Mouse (Mus musculus) cerebellum, adult 2 months (tissue): ENCODE data around the gene Lcn4. TPM values are rescaled to one million over a fixed set of nuclear protein-coding genes. Genes with fewer than 3 reads are reported as not detected.

Experiments used
- DNase-seq, 2 experiments: peaks; one replicate each; pipeline ENCODE4 v3.0.0; 2021
- H3K27ac ChIP-seq: fragments of 200-500 bp; 2 replicates; pipeline ENCODE4 v1.5.1; 2012; ENCODE audit warnings: low read length, control low read depth, inconsistent platforms; ENCODE audit not compliant: insufficient read depth
- H3K27me3 ChIP-seq: fragments of 200-500 bp; 2 replicates; pipeline ENCODE4 v1.6.1; 2012; ENCODE audit warnings: inconsistent platforms, mild to moderate bottlenecking, low read length, moderate library complexity; ENCODE audit not compliant: control insufficient read depth, insufficient read depth
- H3K4me1 ChIP-seq: fragments of 200-500 bp; 2 replicates; pipeline ENCODE4 v1.6.1; 2011; ENCODE audit warnings: low read length; ENCODE audit not compliant: control insufficient read depth, insufficient read depth
- H3K4me3 ChIP-seq: fragments of 200-500 bp; replicated peaks from 2 replicates; pipeline ENCODE3; 2011; ENCODE audit warnings: mild to moderate bottlenecking, low read depth, low read length, control low read depth; ENCODE audit not compliant: insufficient read depth
- CTCF ChIP-seq: fragments of 200-500 bp; IDR thresholded peaks from 2 replicates; pipeline ENCODE4 v1.5.1; 2011; ENCODE audit warnings: low read depth, mild to moderate bottlenecking, control low read depth, low read length, moderate library complexity, borderline replicate concordance; ENCODE audit not compliant: insufficient read depth
- POLR2A ChIP-seq: fragments of 200-500 bp; IDR thresholded peaks from 2 replicates; pipeline ENCODE4 v1.6.1; 2011; ENCODE audit warnings: low read length, control low read depth, borderline replicate concordance; ENCODE audit not compliant: insufficient read depth
- WGBS: fragments of 180-500 bp; shearing (Covaris S2); methylation state at CpG from one replicate; pipeline ENCODE4 v1.1.7; 2018; 5-methylcytosine and 5-hydroxymethylcytosine counted together
- polyA plus RNA-seq: library from polyadenylated mRNA; depleted of rRNA; stranded (reverse); fragments of >200 nt; gene quantifications from 2 replicates; pipeline ENCODE4 v1.2.3, GENCODE M21; 2012; rRNA removed

The Lcn4 gene
- polyA plus RNA-seq, 1 experiment: not detected

GRCm38 (mm10) chr2:26617928-26618327 lies 53.2 kb downstream of the Lcn4 start:
- no peak overlapping the region for H3K4me3 ChIP-seq
- 67% methylated on average over 7 of the region's 7 CpGs for WGBS
- no peaks in the 10 kb centered on the region for H3K27me3 ChIP-seq
- no peak for DNase-seq
- H3K4me1 ChIP-seq: no peaks in the 10 kb centered on the region; the same call in 1 of the 2 replicates
- no peak overlapping the region for H3K27ac ChIP-seq
- TF ChIP-seq POLR2A: no peak
- no peak for TF ChIP-seq CTCF

Other genes starting within 250 kb of the Lcn4 start
- gene Sec16a, start 226.1 kb downstream of the Lcn4 start, polyA plus RNA-seq: 43.2 and 44.6 TPM in 2 replicates
- gene Notch1, start 154.6 kb downstream of the Lcn4 start, polyA plus RNA-seq: 10.5 and 11.6 TPM in 2 replicates
- 87.1 and 93.0 TPM in 2 replicates for gene Egfl7, start 91.3 kb downstream of the Lcn4 start, polyA plus RNA-seq
- not detected in 2 replicates for gene Gm20532, start 84.6 kb downstream of the Lcn4 start, polyA plus RNA-seq
- gene Agpat2, start 66.9 kb downstream of the Lcn4 start, polyA plus RNA-seq: 2.1 and 2.6 TPM in 2 replicates
- gene Fam69b, start 42.8 kb downstream of the Lcn4 start, polyA plus RNA-seq: 147 and 155 TPM in 2 replicates
- 0.08 TPM in 1 of 2 replicates, not detected in the other for gene Abo, start 193.7 kb upstream of the Lcn4 start, polyA plus RNA-seq
- 24.0 and 25.2 TPM in 2 replicates for gene Surf6, start 231.6 kb upstream of the Lcn4 start, polyA plus RNA-seq
- 56.6 and 58.1 TPM in 2 replicates for gene Med22, start 239.4 kb upstream of the Lcn4 start, polyA plus RNA-seq
- 670 and 676 TPM in 2 replicates for gene Rpl7a, start 239.5 kb upstream of the Lcn4 start, polyA plus RNA-seq
- gene Surf2, start 245.1 kb upstream of the Lcn4 start, polyA plus RNA-seq: 58.6 and 60.9 TPM in 2 replicates
- gene Surf1, start 245.2 kb upstream of the Lcn4 start, polyA plus RNA-seq: 153 and 159 TPM in 2 replicates